Mouse (Mus musculus) intestine, embryonic 14.5 days (tissue): ENCODE results near the gene Tsg101. TPM values are rescaled to one million over a fixed set of nuclear protein-coding genes. Genes with fewer than 3 reads are reported as not detected.

Experiments
- ATAC-seq: fragments of 200-750 bp; cut with Nextera tagmentation; replicated peaks from 2 replicates; pipeline ENCODE4 v1.8.0; 2017; ENCODE audit warnings: low read depth, moderate number of reproducible peaks, moderate TSS enrichment, moderate library complexity; ENCODE audit not compliant: low FRiP score, low TSS enrichment
- DNase-seq: peaks from one replicate; pipeline ENCODE4 v3.0.0-alpha.2; 2018; ENCODE audit warnings: low spot score
- H3K27ac ChIP-seq: fragments of 300-500 bp; sonication (generic); 2 replicates; pipeline ENCODE4 v1.5.1; 2014; ENCODE audit warnings: low read depth, mild to moderate bottlenecking, control low read depth
- H3K27me3 ChIP-seq: fragments of 300-500 bp; sonication (generic); replicated peaks from 2 replicates; pipeline ENCODE4 v1.6.1; 2014; ENCODE audit warnings: low read length, control low read depth; ENCODE audit not compliant: control insufficient read depth, insufficient read depth
- H3K36me3 ChIP-seq: fragments of 300-500 bp; sonication (generic); 2 replicates; pipeline ENCODE4 v1.6.1; 2014; ENCODE audit warnings: low read length, control low read depth; ENCODE audit not compliant: control insufficient read depth, insufficient read depth
- H3K4me1 ChIP-seq: fragments of 300-500 bp; sonication (generic); replicated peaks from 2 replicates; pipeline ENCODE4 v1.6.1; 2014; ENCODE audit warnings: low read length, control low read depth, mixed read lengths; ENCODE audit not compliant: control insufficient read depth, insufficient read depth
- H3K4me2 ChIP-seq: fragments of 300-500 bp; sonication (generic); 2 replicates; pipeline ENCODE4 v1.6.1; 2014; ENCODE audit warnings: low read length
- H3K4me3 ChIP-seq: fragments of 300-500 bp; sonication (generic); 2 replicates; pipeline ENCODE4 v1.5.1; 2014; ENCODE audit warnings: low read depth, low read length, control low read depth, mixed read lengths
- H3K9ac ChIP-seq: fragments of 300-500 bp; sonication (generic); 2 replicates; pipeline ENCODE4 v1.6.1; 2014; ENCODE audit warnings: mild to moderate bottlenecking, low read length
- H3K9me3 ChIP-seq: fragments of 300-500 bp; sonication (generic); 2 replicates; pipeline ENCODE4 v1.6.1; 2016; ENCODE audit warnings: low read length, control low read depth; ENCODE audit not compliant: control insufficient read depth
- WGBS: fragments of 180-500 bp; shearing (Covaris S2); extraction: QIAGEN DNeasy Blood & Tissue Kit; methylation state at CpG from one replicate; pipeline ENCODE4 v1.1.7; 2014; 5-methylcytosine and 5-hydroxymethylcytosine counted together
- polyA plus RNA-seq: library from polyadenylated mRNA; unstranded; fragments of >200 nt; fragmentation: Nextera tagmentation; extraction: Ambion mirVana; gene quantifications from 2 replicates; pipeline ENCODE4 v1.2.1, GENCODE M21; 2014

Gene Tsg101
- polyA plus RNA-seq, 1 experiment from 2014 or later: 165 TPM

- no peaks in the 10 kb centered on the region for H3K9me3 ChIP-seq
These were observed 62.3 kb downstream of the Tsg101 start for GRCm38 (mm10) chr7:46857436-46857835.

GRCm38 (mm10) chr7:46855866-46856560 is 63.8 kb downstream of the Tsg101 start:
- WGBS: 82% methylated on average over 7 of the region's 7 CpGs
- Histone ChIP-seq H3K4me1 (no peaks in the 10 kb centered on the region), H3K4me2 (no peak overlapping the region), H3K27ac (no peak overlapping the region), H3K36me3 (peaks cover 50% of the 10 kb centered on the region), H3K9me3 (no peaks in the 10 kb centered on the region), H3K27me3 (no peaks in the 10 kb centered on the region), H3K4me3 (no peak overlapping the region), H3K9ac (no peak overlapping the region)
- DNase-seq (no peak), ATAC-seq (0 out of 2 replicates have a peak, but pooled peaks have one; percentile 24)

More at GRCm38 (mm10) chr7:46857436-46857835, 62.3 kb downstream of the Tsg101 start:
- Histone ChIP-seq H3K4me2 (no peak overlapping the region), H3K4me3 (no peak overlapping the region), H3K27me3 (no peaks in the 10 kb centered on the region), H3K27ac (no peak overlapping the region), H3K4me1 (no peaks in the 10 kb centered on the region), H3K9ac (no peak overlapping the region), H3K36me3 (peaks cover 36% of the 10 kb centered on the region)
- WGBS: 73% methylated on average over 9 of the region's 9 CpGs
- no peak for ATAC-seq
- DNase-seq: no peak

DNA sequence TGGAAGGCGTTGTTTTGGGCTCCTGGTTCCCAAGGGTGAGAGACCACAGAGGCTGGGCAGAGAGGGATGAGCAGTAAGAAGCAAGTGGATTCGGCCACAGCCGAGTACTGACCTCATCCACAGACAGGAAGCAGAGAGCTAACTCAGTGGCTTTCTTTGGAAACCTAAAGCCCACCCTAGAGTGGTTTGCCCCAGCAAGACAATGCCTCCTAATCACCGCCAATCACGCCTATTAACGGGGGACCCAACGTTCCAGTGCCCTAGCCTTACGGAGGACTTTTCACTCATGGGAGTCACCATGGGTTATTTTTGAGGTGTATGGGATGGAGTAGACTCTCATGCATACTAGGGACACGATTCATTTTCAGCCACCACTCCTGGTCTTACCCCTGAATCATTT is 66.4 kb downstream of the Tsg101 start:
- 90% methylated on average over 9 of the region's 9 CpGs for WGBS
- Histone ChIP-seq H3K36me3 (peaks cover 76% of the 10 kb centered on the region), H3K4me2 (no peak overlapping the region), H3K27me3 (no peaks in the 10 kb centered on the region), H3K4me1 (no peaks in the 10 kb centered on the region), H3K9ac (no peak overlapping the region), H3K27ac (no peak overlapping the region), H3K4me3 (no peak overlapping the region), H3K9me3 (no peaks in the 10 kb centered on the region)
- no peak for ATAC-seq
- DNase-seq: no peak

DNA sequence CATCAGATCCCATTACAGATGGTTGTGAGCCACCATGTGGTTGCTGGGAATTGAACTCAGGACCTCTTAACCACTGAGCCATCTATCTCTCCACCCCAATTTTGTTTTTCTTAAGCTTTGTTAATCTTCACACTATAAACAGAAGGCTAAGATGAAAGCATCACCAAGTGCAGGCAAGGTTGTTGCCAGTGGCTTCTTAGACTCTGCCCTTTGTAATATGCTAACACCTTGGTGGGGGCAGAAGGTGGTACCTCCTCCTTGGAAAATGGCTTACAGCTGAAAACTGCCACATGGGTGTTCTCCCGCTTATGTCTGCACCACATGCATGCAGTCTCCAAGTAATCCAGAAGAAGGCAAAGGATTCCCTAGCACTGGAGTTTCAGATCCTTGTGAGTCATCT is 67.1 kb downstream of the Tsg101 start:
- no peaks in the 10 kb centered on the region for H3K4me1 ChIP-seq
- no peaks in the 10 kb centered on the region for H3K9me3 ChIP-seq
- no peak overlapping the region for H3K27ac ChIP-seq
- no peak overlapping the region for H3K4me3 ChIP-seq
- DNase-seq (no peak), ATAC-seq (no peak)
- no peaks in the 10 kb centered on the region for H3K27me3 ChIP-seq
- WGBS: 79% methylated on average over 1 of the region's 1 CpGs
- no peak overlapping the region for H3K4me2 ChIP-seq
- H3K36me3 ChIP-seq: peaks cover 83% of the 10 kb centered on the region
- no peak overlapping the region for H3K9ac ChIP-seq

GRCm38 (mm10) chr7:46851026-46851425 is 68.7 kb downstream of the Tsg101 start:
- no peak overlapping the region for H3K4me3 ChIP-seq
- no peaks in the 10 kb centered on the region for H3K9me3 ChIP-seq
- no peaks in the 10 kb centered on the region for H3K27me3 ChIP-seq
- H3K36me3 ChIP-seq: peaks cover 83% of the 10 kb centered on the region
- 87% methylated on average over 7 of the region's 7 CpGs for WGBS
- ATAC-seq: no peak
- no peak overlapping the region for H3K4me2 ChIP-seq
- no peak overlapping the region for H3K9ac ChIP-seq
- no peak for DNase-seq
- H3K4me1 ChIP-seq: peaks cover 5% of the 10 kb centered on the region
- no peak overlapping the region for H3K27ac ChIP-seq

- H3K27me3 ChIP-seq: no peaks in the 10 kb centered on the region
- DNase-seq: no peak
- H3K4me2 ChIP-seq: no peak overlapping the region
- no peak overlapping the region for H3K9ac ChIP-seq
- peaks cover 66% of the 10 kb centered on the region for H3K36me3 ChIP-seq
- 80% methylated on average over 5 of the region's 5 CpGs for WGBS
- ATAC-seq: no peak
- H3K27ac ChIP-seq: no peak overlapping the region
- H3K9me3 ChIP-seq: no peaks in the 10 kb centered on the region
- H3K4me3 ChIP-seq: no peak overlapping the region
- peaks cover 5% of the 10 kb centered on the region for H3K4me1 ChIP-seq
These were observed 70.5 kb downstream of the Tsg101 start for GRCm38 (mm10) chr7:46849287-46849686.

DNA sequence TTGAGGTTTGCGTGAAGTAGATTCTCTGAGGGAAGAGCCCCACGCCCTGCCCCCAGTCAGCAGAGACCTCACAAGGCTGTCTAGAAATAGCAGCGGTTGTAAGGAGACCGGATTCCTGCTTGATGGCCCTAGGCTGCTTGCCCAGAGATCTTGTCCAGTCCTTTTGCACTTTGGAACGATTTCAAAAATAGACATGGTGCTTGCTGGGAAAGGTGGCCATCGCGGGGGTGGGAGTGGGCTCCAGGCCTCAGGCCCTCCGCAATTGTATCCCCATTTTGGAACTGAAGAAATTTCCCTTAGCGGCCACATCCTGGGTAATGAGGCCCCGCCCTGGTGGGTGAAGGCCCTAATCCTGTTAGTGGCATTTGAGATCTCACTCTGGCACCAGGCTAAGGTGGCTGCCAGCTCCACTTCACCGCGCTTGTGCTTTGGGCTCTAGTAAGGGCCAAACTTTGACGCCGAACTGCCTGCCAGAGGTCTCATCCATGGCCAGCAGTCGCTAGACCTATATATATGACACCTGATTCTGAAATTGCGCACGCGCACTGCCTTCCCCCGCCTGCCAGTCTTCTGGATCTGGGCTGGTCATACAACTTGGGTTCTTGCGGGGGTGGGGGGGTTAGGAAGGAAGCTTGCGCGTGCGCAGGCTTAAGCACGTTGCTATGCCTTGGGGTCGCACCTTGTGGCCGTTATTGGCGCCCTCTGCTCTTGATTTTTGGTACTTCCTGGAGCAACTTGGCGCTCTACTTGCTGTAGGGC is 73.1 kb downstream of the Tsg101 start:
- WGBS: 2% methylated on average over 28 of the region's 28 CpGs
- peak; percentile 84 for DNase-seq
- Histone ChIP-seq H3K36me3 (peaks cover 40% of the 10 kb centered on the region), H3K4me1 (peaks cover 5% of the 10 kb centered on the region), H3K4me2 (peak overlapping the region; percentile 91), H3K27ac (peak overlapping the region; percentile 97), H3K9ac (peak overlapping the region; percentile 98), H3K27me3 (no peaks in the 10 kb centered on the region), H3K4me3 (peak overlapping the region; percentile 96), H3K9me3 (no peaks in the 10 kb centered on the region)
- peak; percentile 7 for ATAC-seq

DNA sequence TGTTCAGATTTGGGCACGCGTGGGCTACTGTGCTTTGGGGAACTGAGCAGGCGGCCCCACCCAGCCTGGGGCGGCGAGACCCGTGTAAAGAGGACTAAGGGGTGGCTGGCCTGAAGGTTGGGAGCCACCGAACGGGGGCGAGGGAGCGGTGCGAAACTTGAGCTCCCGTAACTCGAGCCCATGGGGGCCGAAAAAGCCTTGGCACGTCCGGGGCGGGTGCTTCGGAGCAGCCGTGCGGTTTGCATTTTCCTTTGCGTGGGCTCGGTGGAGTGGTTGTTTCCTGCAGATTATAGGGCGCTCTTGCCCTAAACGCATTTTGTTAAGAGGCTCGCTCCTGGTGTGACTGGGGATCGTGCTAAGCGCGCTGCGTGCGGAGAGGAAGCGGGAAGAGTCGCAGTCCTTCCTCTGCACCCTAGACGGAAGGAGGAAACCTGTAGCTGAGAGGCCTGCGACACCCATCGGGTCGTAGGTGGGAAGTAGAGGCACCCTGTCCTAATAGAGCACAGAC is 73.7 kb downstream of the Tsg101 start:
- peaks cover 5% of the 10 kb centered on the region for H3K4me1 ChIP-seq
- no peaks in the 10 kb centered on the region for H3K27me3 ChIP-seq
- H3K4me3 ChIP-seq: peak overlapping the region; percentile 96
- ATAC-seq (no peak; the same call in 1 of the 2 replicates), DNase-seq (no peak)
- peaks cover 34% of the 10 kb centered on the region for H3K36me3 ChIP-seq
- WGBS: under 1% methylated on average over 36 of the region's 36 CpGs
- peak overlapping the region; percentile 91 for H3K4me2 ChIP-seq
- H3K9me3 ChIP-seq: no peaks in the 10 kb centered on the region
- H3K27ac ChIP-seq: peak overlapping the region; percentile 97
- peak overlapping the region; percentile 98 for H3K9ac ChIP-seq
